Mouse (Mus musculus) liver, embryonic 11.5 days (tissue): Measurements from ENCODE around the gene Cfap74. TPM values are rescaled to one million over a fixed set of nuclear protein-coding genes. Genes with fewer than 3 reads are reported as not detected.

Source experiments
- ATAC-seq: fragments of 200-750 bp; cut with Nextera tagmentation; replicated peaks from 2 replicates; pipeline ENCODE4 v1.8.0; 2017; ENCODE audit warnings: moderate number of reproducible peaks, mild to moderate bottlenecking, moderate TSS enrichment, moderate library complexity; ENCODE audit not compliant: low FRiP score
- DNase-seq: peaks from one replicate; pipeline ENCODE4 v3.0.0-alpha.2; 2017; ENCODE audit warnings: low spot score
- H3K27ac ChIP-seq: fragments of 300-500 bp; sonication (generic); 2 replicates; pipeline ENCODE4 v1.5.1; 2014; ENCODE audit warnings: mild to moderate bottlenecking, low read depth, low read length, control low read depth
- H3K27me3 ChIP-seq: fragments of 300-500 bp; sonication (generic); replicated peaks from 2 replicates; pipeline ENCODE4 v1.6.1; 2014; ENCODE audit warnings: low read length, mixed read lengths; ENCODE audit not compliant: control insufficient read depth, insufficient read depth
- H3K36me3 ChIP-seq: fragments of 300-500 bp; sonication (generic); 2 replicates; pipeline ENCODE4 v1.6.1; 2014; ENCODE audit warnings: mild to moderate bottlenecking, low read length, moderate library complexity, mixed read lengths; ENCODE audit not compliant: control insufficient read depth, insufficient read depth
- H3K4me1 ChIP-seq: fragments of 300-500 bp; sonication (generic); replicated peaks from 2 replicates; pipeline ENCODE4 v1.6.1; 2014; ENCODE audit warnings: low read length, mixed read lengths; ENCODE audit not compliant: control insufficient read depth, insufficient read depth
- H3K4me2 ChIP-seq: fragments of 300-500 bp; sonication (generic); 2 replicates; pipeline ENCODE4 v1.6.1; 2014; ENCODE audit warnings: mild to moderate bottlenecking, control low read depth, moderate library complexity
- H3K4me3 ChIP-seq: fragments of 300-500 bp; sonication (generic); 2 replicates; pipeline ENCODE4 v1.5.1; 2014; ENCODE audit warnings: low read depth, low read length, control low read depth
- H3K9ac ChIP-seq: fragments of 300-500 bp; sonication (generic); 2 replicates; pipeline ENCODE4 v1.6.1; 2014; ENCODE audit warnings: low read depth, low read length, control low read depth
- H3K9me3 ChIP-seq: fragments of 300-500 bp; sonication (generic); 2 replicates; pipeline ENCODE4 v1.6.1; 2016; ENCODE audit warnings: low read length, inconsistent platforms, mixed read lengths; ENCODE audit not compliant: control insufficient read depth
- WGBS: fragments of 180-500 bp; shearing (Covaris S2); extraction: QIAGEN DNeasy Blood & Tissue Kit; methylation state at CpG from one replicate; pipeline ENCODE4 v1.1.7; 2014; 5-methylcytosine and 5-hydroxymethylcytosine counted together
- polyA plus RNA-seq: library from polyadenylated mRNA; unstranded; fragments of >200 nt; fragmentation: Nextera tagmentation; extraction: Ambion mirVana; gene quantifications from 2 replicates; pipeline ENCODE4 v1.2.1, GENCODE M21; 2014

Gene Cfap74
- polyA plus RNA-seq, 1 experiment from 2014 or later, result 1.1 TPM

DNA sequence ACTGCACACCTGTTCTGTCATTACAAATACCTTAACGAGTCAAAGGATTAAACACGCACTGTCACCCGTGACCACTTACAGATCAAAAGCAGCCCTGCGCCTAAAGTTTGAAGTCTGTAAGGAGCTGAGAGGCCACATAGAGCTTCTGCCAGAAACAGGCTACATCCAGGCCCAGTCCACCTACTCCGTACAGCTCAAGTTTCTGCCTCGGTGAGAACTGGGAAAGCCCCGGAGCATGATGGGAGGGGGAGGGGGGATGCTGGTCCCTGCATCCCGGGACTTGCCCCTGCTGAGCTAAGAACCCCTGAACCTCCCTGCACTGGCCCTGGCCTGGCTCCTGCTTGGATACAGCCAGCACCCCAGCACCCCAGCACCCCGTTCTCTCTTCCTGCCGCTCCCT lies 42.6 kb downstream of the Cfap74 start:
- Histone ChIP-seq H3K4me2 (no peak overlapping the region), H3K27me3 (no peaks in the 10 kb centered on the region), H3K36me3 (no peaks in the 10 kb centered on the region), H3K9ac (no peak overlapping the region), H3K4me3 (no peak overlapping the region), H3K27ac (no peak overlapping the region), H3K9me3 (no peaks in the 10 kb centered on the region), H3K4me1 (no peaks in the 10 kb centered on the region)
- ATAC-seq (no peak), DNase-seq (no peak)
- WGBS, result 46% methylated on average over 10 of the region's 10 CpGs

DNA sequence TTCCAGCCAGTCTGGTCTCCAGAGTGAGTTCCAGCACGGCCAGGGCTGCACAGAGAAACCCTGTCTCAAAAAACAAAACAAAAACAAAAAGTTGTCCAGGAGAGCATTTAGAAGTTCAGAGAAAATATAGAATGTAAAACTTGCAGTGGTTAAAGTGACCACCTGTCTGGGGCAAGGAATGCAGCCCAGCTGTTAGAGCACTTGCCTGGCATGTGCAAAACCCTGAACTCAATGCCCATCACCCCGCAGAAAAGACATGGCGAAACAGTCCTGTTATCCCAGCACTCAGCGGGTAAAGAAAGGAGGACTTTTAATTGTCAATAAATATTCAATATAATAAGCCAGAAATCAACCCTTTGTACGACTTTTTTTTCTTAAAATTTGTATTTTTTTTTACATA lies 49.6 kb downstream of the Cfap74 start:
- no peaks in the 10 kb centered on the region for H3K4me1 ChIP-seq
- H3K4me3 ChIP-seq, result no peak overlapping the region
- no peak overlapping the region for H3K9ac ChIP-seq
- H3K4me2 ChIP-seq, result no peak overlapping the region
- no peaks in the 10 kb centered on the region for H3K9me3 ChIP-seq
- DNase-seq, result no peak
- no peaks in the 10 kb centered on the region for H3K36me3 ChIP-seq
- H3K27me3 ChIP-seq, result peaks cover 3% of the 10 kb centered on the region; the same call in 1 of the 2 replicates
- ATAC-seq, result no peak
- WGBS, result 79% methylated on average over 5 of the region's 5 CpGs
- H3K27ac ChIP-seq, result no peak overlapping the region

DNA sequence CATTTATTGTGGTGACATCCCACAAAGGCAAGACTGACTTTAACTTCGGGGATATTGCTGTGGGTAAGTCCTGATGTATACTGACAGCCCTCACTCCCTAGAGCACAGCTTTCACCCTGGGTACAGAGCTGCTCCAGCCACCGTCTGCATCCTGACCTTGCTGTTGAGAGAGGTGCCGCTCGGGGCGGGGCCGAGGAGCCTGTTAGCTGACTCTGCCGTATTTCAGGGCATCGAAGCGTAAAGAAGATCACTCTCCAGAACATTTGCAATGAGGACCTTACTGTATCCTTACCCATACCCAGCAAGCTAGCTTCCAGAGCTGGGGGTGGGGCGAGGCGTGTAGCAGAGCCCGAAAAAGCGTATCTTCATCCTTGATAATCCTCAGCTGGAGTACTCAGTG lies 54.1 kb downstream of the Cfap74 start:
- Histone ChIP-seq H3K4me3 (no peak overlapping the region), H3K4me2 (no peak overlapping the region), H3K36me3 (no peaks in the 10 kb centered on the region), H3K27me3 (peaks cover 7% of the 10 kb centered on the region), H3K9ac (no peak overlapping the region), H3K9me3 (no peaks in the 10 kb centered on the region), H3K4me1 (no peaks in the 10 kb centered on the region), H3K27ac (no peak overlapping the region)
- ATAC-seq (no peak), DNase-seq (no peak)
- 74% methylated on average over 13 of the region's 13 CpGs for WGBS

DNA sequence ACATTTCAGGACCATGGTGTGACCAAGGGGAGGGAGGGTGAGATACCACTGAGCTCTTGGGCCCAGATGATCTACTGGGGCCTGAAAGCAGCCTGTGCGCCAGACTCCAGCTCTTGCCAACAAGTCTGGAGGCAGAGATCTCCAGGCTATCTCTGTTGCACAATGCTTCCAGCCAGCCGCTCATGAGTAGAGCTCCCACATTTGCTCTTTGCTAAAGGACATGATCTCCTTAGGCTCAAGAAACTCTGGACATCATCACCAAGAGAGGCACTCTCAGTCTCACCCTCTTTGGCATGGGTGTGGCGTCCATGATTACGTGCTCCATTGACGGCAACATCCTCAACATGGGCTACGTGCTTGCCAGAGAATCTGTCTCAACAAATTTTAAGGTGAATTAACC lies 54.6 kb downstream of the Cfap74 start:
- Histone ChIP-seq H3K9ac (no peak overlapping the region), H3K36me3 (no peaks in the 10 kb centered on the region), H3K9me3 (no peaks in the 10 kb centered on the region), H3K27me3 (peaks cover 7% of the 10 kb centered on the region), H3K4me2 (no peak overlapping the region), H3K27ac (no peak overlapping the region), H3K4me3 (no peak overlapping the region), H3K4me1 (no peaks in the 10 kb centered on the region)
- no peak for ATAC-seq
- 75% methylated on average over 6 of the region's 6 CpGs for WGBS
- DNase-seq, result no peak

DNA sequence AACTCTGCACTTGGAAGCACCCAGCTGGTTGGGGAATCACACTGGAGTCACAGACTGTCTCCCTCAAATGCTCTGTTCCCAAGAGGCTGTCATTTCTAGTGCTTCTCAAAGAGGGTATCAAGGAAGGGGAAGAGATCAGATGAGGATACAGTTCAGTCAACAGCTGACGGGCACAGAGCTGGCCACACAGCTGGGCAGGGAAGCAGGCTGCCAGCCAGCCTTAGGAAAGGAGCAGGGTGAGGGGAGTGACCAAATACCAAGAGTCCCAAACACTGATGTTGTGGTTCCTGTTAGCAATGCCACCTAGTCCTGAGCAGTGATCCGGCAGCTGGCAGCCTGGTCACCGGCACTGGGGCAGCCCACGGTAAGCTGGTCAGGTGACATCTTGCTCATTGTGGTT lies 55.1 kb downstream of the Cfap74 start:
- Histone ChIP-seq H3K4me1 (peaks cover 2% of the 10 kb centered on the region), H3K36me3 (no peaks in the 10 kb centered on the region), H3K4me3 (no peak overlapping the region), H3K27ac (no peak overlapping the region), H3K27me3 (peaks cover 7% of the 10 kb centered on the region), H3K9ac (no peak overlapping the region), H3K4me2 (no peak overlapping the region), H3K9me3 (no peaks in the 10 kb centered on the region)
- DNase-seq, result no peak
- no peak for ATAC-seq
- 83% methylated on average over 4 of the region's 4 CpGs for WGBS

DNA sequence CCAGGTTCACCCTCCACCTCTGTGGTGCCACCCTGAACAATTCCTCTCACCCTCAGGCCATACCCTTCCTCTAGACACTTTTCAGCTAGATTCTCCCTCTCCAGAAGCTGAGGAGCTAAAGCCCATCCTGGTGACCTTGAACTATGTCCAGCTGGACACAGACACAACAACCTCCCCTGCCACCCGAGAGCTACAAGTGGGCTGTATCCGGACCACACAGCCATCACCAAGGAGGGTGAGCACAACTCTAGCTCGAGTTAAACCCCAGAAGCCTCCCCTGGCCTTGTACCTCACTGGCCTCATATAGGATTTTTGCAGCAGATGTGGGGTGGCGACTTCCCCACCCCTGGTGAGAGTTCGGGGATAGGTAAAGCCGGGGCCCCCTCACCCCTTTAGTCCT lies 56.6 kb downstream of the Cfap74 start:
- Histone ChIP-seq H3K9ac (no peak overlapping the region), H3K36me3 (no peaks in the 10 kb centered on the region), H3K4me3 (no peak overlapping the region), H3K4me2 (no peak overlapping the region), H3K4me1 (peaks cover 4% of the 10 kb centered on the region), H3K27ac (no peak overlapping the region), H3K9me3 (no peaks in the 10 kb centered on the region), H3K27me3 (peaks cover 19% of the 10 kb centered on the region)
- no peak for DNase-seq
- ATAC-seq, result no peak
- WGBS, result 80% methylated on average over 6 of the region's 6 CpGs

DNA sequence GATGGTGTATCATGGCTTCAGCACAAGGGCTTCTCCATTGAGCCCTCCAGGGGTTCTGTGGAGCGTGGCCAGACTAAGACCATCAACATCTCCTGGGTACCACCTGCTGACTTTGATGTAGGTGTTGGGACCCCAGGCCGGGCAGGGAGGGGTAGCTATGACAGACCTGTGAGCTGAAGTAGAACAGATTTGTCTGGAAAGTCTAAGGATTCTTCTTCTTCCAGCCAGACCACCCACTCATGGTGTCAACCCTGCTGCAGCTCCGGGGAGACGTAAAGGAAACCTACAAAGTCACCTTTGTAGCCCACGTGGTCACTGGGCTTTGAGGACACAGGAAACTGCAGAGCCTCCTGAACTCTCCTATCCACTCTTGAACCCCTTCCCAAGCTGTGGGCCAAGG lies 57.1 kb downstream of the Cfap74 start:
- no peak overlapping the region for H3K27ac ChIP-seq
- DNase-seq (no peak), ATAC-seq (no peak)
- no peak overlapping the region for H3K4me3 ChIP-seq
- 78% methylated on average over 5 of the region's 5 CpGs for WGBS
- H3K4me2 ChIP-seq, result no peak overlapping the region
- H3K4me1 ChIP-seq, result peaks cover 4% of the 10 kb centered on the region
- H3K36me3 ChIP-seq, result no peaks in the 10 kb centered on the region
- H3K27me3 ChIP-seq, result peaks cover 19% of the 10 kb centered on the region
- H3K9me3 ChIP-seq, result no peaks in the 10 kb centered on the region
- H3K9ac ChIP-seq, result no peak overlapping the region

DNA sequence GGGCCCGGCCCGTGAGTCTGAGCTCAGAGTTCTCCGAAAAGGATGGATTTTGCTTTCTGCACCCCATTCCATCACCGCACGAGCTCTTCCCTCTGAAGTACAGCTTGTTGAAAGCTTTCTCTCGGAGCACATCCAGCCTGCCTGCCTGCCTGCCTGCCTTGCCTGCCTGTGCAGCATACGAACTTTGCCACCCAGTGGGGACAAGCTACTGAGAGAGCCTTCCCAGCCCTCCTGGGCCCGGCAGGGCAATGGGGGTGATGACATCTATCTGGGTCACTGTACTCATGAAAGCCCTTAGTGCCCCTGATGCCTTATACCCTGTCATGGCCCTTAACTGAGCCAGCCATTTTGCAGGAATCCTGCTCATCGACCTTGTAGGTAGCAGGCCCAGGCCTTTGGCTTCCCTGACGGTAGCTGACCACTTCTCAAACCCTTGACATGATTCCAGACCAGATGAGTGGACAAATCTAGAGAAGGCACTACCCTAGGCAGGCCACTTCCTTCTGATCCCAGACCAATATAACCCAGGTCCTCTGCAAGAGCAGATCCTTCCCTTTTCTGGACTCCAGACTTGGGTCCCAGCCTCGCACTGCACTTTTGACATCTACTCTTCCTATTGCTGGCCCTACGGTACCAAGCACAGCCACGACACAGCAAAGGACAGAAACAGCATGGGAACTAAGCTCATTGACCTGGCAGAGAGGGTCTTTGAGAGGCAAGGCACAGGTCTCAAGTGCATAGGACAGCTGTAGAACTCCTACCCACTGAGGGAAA lies 58.4 kb downstream of the Cfap74 start:
- H3K36me3 ChIP-seq, result no peaks in the 10 kb centered on the region
- H3K9me3 ChIP-seq, result no peaks in the 10 kb centered on the region
- peaks cover 4% of the 10 kb centered on the region for H3K4me1 ChIP-seq
- ATAC-seq, result no peak
- DNase-seq, result no peak
- H3K27me3 ChIP-seq, result peaks cover 19% of the 10 kb centered on the region
- H3K27ac ChIP-seq, result no peak overlapping the region
- no peak overlapping the region for H3K4me2 ChIP-seq
- no peak overlapping the region for H3K9ac ChIP-seq
- no peak overlapping the region for H3K4me3 ChIP-seq
- WGBS, result 68% methylated on average over 13 of the region's 13 CpGs

DNA sequence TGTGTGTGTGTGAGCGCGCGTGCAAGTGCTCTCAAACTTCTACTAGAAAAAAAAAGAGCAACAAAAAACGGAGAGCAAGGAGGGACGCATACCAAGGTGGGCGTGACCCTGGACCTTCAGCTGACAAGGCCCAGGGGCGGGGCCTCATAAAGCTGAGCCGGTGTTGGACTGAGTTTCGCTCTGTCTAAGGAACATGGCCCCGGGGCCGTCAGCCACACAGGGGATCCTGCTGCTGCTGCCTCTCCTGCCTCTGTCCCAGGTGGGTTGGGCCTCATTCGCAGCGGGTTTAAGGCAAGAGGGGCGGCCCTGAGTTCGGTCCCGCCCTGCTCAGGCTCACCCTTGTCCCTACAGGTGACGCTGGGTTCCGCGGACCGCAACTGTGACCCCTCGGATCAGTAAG lies 60.0 kb downstream of the Cfap74 start, which contains the start of gene Tmem52:
Tmem52 (plus strand) TSS at position 163 of the 400 bp plus-strand sequence.
- H3K4me1 ChIP-seq, result peaks cover 4% of the 10 kb centered on the region
- no peaks in the 10 kb centered on the region for H3K9me3 ChIP-seq
- no peaks in the 10 kb centered on the region for H3K36me3 ChIP-seq
- H3K9ac ChIP-seq, result 0 out of 2 replicates have a peak within 1 kb of the TSS, but pooled peaks have one; percentile 5
- H3K4me3 ChIP-seq, result peak within 1 kb of the TSS; percentile 44
- DNase-seq, result no peak
- H3K4me2 ChIP-seq, result peak within 1 kb of the TSS; percentile 68
- peaks cover 19% of the 10 kb centered on the region for H3K27me3 ChIP-seq
- no peak within 1 kb of the TSS for H3K27ac ChIP-seq
- ATAC-seq, result peak; percentile 69
- 13% methylated on average over 21 of the region's 21 CpGs for WGBS
